Mouse (Mus musculus): ENCODE measurements around the gene Tdrd12. TPM values are rescaled to one million over a fixed set of nuclear protein-coding genes. Genes with fewer than 3 reads are reported as not detected.

Tdrd12 gene
- 0.35 and 0.37 TPM in 2 replicates for polyA plus RNA-seq (2015; fragmentation: Nextera tagmentation; extraction: Ambion mirVana)

- WGBS = 86% methylated on average over 17 of the region's 17 CpGs
- H3K9ac ChIP-seq (ENCODE audit: low read length) = no peak within 1 kb of the TSS
- no peaks in the 10 kb centered on the region for H3K36me3 ChIP-seq (ENCODE audit: control insufficient read depth, insufficient read depth, low read length)
- H3K9me3 ChIP-seq (replicated peaks; ENCODE audit: control insufficient read depth, low read length) = no peaks in the 10 kb centered on the region
- H3K4me3 ChIP-seq (replicated peaks; ENCODE audit: low read length) = no peak within 1 kb of the TSS
- H3K27ac ChIP-seq (ENCODE audit: low read length) = no peak within 1 kb of the TSS
- no peaks in the 10 kb centered on the region for H3K4me1 ChIP-seq (ENCODE audit: control insufficient read depth, insufficient read depth, low read length)
- H3K27me3 ChIP-seq (ENCODE audit: control insufficient read depth, insufficient read depth, low read length) = no peaks in the 10 kb centered on the region
- ATAC-seq (ENCODE audit: insufficient read depth, low FRiP score) = no peak
- no peak within 1 kb of the TSS for H3K4me2 ChIP-seq (ENCODE audit: low read depth, low read length)
Measured at GRCm38 (mm10) chr7:35537562-35537961, at the start of gene Tdrd12. Tdrd12 (minus strand) TSS chr7:35537745.

GRCm38 (mm10) chr7:35586906-35587445 lies 49.4 kb upstream of the Tdrd12 start:
- Histone ChIP-seq H3K9ac (ENCODE audit: low read length) (peak overlapping the region; percentile 75), H3K9me3 (replicated peaks; ENCODE audit: control insufficient read depth, low read length) (no peaks in the 10 kb centered on the region), H3K4me3 (replicated peaks; ENCODE audit: low read length) (peak overlapping the region; percentile 62), H3K27me3 (ENCODE audit: control insufficient read depth, insufficient read depth, low read length) (peaks cover 23% of the 10 kb centered on the region), H3K4me1 (ENCODE audit: control insufficient read depth, insufficient read depth, low read length) (peaks cover 22% of the 10 kb centered on the region), H3K4me2 (ENCODE audit: low read depth, low read length) (peak overlapping the region; percentile 100), H3K36me3 (ENCODE audit: control insufficient read depth, insufficient read depth, low read length) (no peaks in the 10 kb centered on the region), H3K27ac (ENCODE audit: low read length) (no peak overlapping the region)
- ATAC-seq (ENCODE audit: insufficient read depth, low FRiP score) = no peak
- 19% methylated on average over 15 of the region's 15 CpGs for WGBS

- Histone ChIP-seq H3K27ac (ENCODE audit: low read length) (peak within 1 kb of the TSS; percentile 68), H3K4me2 (ENCODE audit: low read depth, low read length) (peak within 1 kb of the TSS; percentile 100), H3K9me3 (replicated peaks; ENCODE audit: control insufficient read depth, low read length) (no peaks in the 10 kb centered on the region), H3K36me3 (ENCODE audit: control insufficient read depth, insufficient read depth, low read length) (no peaks in the 10 kb centered on the region), H3K4me1 (ENCODE audit: control insufficient read depth, insufficient read depth, low read length) (peaks cover 22% of the 10 kb centered on the region), H3K9ac (ENCODE audit: low read length) (peak within 1 kb of the TSS; percentile 75), H3K4me3 (replicated peaks; ENCODE audit: low read length) (peak within 1 kb of the TSS; percentile 62), H3K27me3 (ENCODE audit: control insufficient read depth, insufficient read depth, low read length) (peaks cover 23% of the 10 kb centered on the region)
- WGBS = under 1% methylated on average over 49 of the region's 49 CpGs
- ATAC-seq (ENCODE audit: insufficient read depth, low FRiP score) = peak; percentile 97
Measured at GRCm38 (mm10) chr7:35586055-35586905, 48.7 kb upstream of the Tdrd12 start, which contains the start of gene Ankrd27. Ankrd27 (plus strand) TSS chr7:35586244.

GRCm38 (mm10) chr7:35585191-35586054 lies 47.9 kb upstream of the Tdrd12 start, which contains the start of gene Rgs9bp:
Rgs9bp (minus strand) TSS chr7:35585582.
- H3K36me3 ChIP-seq (ENCODE audit: control insufficient read depth, insufficient read depth, low read length) = no peaks in the 10 kb centered on the region
- H3K9me3 ChIP-seq (replicated peaks; ENCODE audit: control insufficient read depth, low read length) = no peaks in the 10 kb centered on the region
- H3K4me2 ChIP-seq (ENCODE audit: low read depth, low read length) = peak within 1 kb of the TSS; percentile 100
- WGBS = under 1% methylated on average over 43 of the region's 45 CpGs
- peaks cover 22% of the 10 kb centered on the region for H3K4me1 ChIP-seq (ENCODE audit: control insufficient read depth, insufficient read depth, low read length)
- H3K4me3 ChIP-seq (replicated peaks; ENCODE audit: low read length) = peak within 1 kb of the TSS; percentile 62
- H3K27me3 ChIP-seq (ENCODE audit: control insufficient read depth, insufficient read depth, low read length) = peaks cover 23% of the 10 kb centered on the region
- H3K9ac ChIP-seq (ENCODE audit: low read length) = peak within 1 kb of the TSS; percentile 75
- peak within 1 kb of the TSS; percentile 68 for H3K27ac ChIP-seq (ENCODE audit: low read length)
- peak; percentile 80 for ATAC-seq (ENCODE audit: insufficient read depth, low FRiP score)

GRCm38 (mm10) chr7:35584786-35585190 lies 47.2 kb upstream of the Tdrd12 start:
- no peak overlapping the region for H3K27ac ChIP-seq (ENCODE audit: low read length)
- H3K36me3 ChIP-seq (ENCODE audit: control insufficient read depth, insufficient read depth, low read length) = no peaks in the 10 kb centered on the region
- ATAC-seq (ENCODE audit: insufficient read depth, low FRiP score) = no peak
- peaks cover 23% of the 10 kb centered on the region for H3K27me3 ChIP-seq (ENCODE audit: control insufficient read depth, insufficient read depth, low read length)
- peak overlapping the region; percentile 62 for H3K4me3 ChIP-seq (replicated peaks; ENCODE audit: low read length)
- peaks cover 22% of the 10 kb centered on the region for H3K4me1 ChIP-seq (ENCODE audit: control insufficient read depth, insufficient read depth, low read length)
- peak overlapping the region; percentile 100 for H3K4me2 ChIP-seq (ENCODE audit: low read depth, low read length)
- no peaks in the 10 kb centered on the region for H3K9me3 ChIP-seq (replicated peaks; ENCODE audit: control insufficient read depth, low read length)
- under 1% methylated on average over 50 of the region's 50 CpGs for WGBS
- H3K9ac ChIP-seq (ENCODE audit: low read length) = peak overlapping the region; percentile 71

GRCm38 (mm10) chr7:35584068-35584785 lies 46.7 kb upstream of the Tdrd12 start:
- peak overlapping the region; percentile 71 for H3K9ac ChIP-seq (ENCODE audit: low read length)
- H3K27me3 ChIP-seq (ENCODE audit: control insufficient read depth, insufficient read depth, low read length) = peaks cover 23% of the 10 kb centered on the region
- H3K4me2 ChIP-seq (ENCODE audit: low read depth, low read length) = peak overlapping the region; percentile 100
- no peaks in the 10 kb centered on the region for H3K9me3 ChIP-seq (replicated peaks; ENCODE audit: control insufficient read depth, low read length)
- peak overlapping the region; percentile 62 for H3K4me3 ChIP-seq (replicated peaks; ENCODE audit: low read length)
- H3K36me3 ChIP-seq (ENCODE audit: control insufficient read depth, insufficient read depth, low read length) = no peaks in the 10 kb centered on the region
- H3K4me1 ChIP-seq (ENCODE audit: control insufficient read depth, insufficient read depth, low read length) = peaks cover 22% of the 10 kb centered on the region
- no peak for ATAC-seq (ENCODE audit: insufficient read depth, low FRiP score)
- 5% methylated on average over 36 of the region's 36 CpGs for WGBS
- H3K27ac ChIP-seq (ENCODE audit: low read length) = no peak overlapping the region

GRCm38 (mm10) chr7:35583476-35584025 lies 46.0 kb upstream of the Tdrd12 start:
- H3K4me3 ChIP-seq (replicated peaks; ENCODE audit: low read length) = no peak overlapping the region

GRCm38 (mm10) chr7:35582719-35583118 lies 45.2 kb upstream of the Tdrd12 start:
- no peak for ATAC-seq (ENCODE audit: insufficient read depth, low FRiP score)

More at GRCm38 (mm10) chr7:35583476-35584025, 46.0 kb upstream of the Tdrd12 start:
- 19% methylated on average over 11 of the region's 11 CpGs for WGBS
- H3K9me3 ChIP-seq (replicated peaks; ENCODE audit: control insufficient read depth, low read length) = no peaks in the 10 kb centered on the region
- H3K36me3 ChIP-seq (ENCODE audit: control insufficient read depth, insufficient read depth, low read length) = no peaks in the 10 kb centered on the region
- no peak overlapping the region for H3K27ac ChIP-seq (ENCODE audit: low read length)
- H3K4me2 ChIP-seq (ENCODE audit: low read depth, low read length) = no peak overlapping the region
- peaks cover 22% of the 10 kb centered on the region for H3K4me1 ChIP-seq (ENCODE audit: control insufficient read depth, insufficient read depth, low read length)
- peaks cover 23% of the 10 kb centered on the region for H3K27me3 ChIP-seq (ENCODE audit: control insufficient read depth, insufficient read depth, low read length)
- ATAC-seq (ENCODE audit: insufficient read depth, low FRiP score) = no peak
- H3K9ac ChIP-seq (ENCODE audit: low read length) = no peak overlapping the region

More at GRCm38 (mm10) chr7:35582719-35583118, 45.2 kb upstream of the Tdrd12 start:
- no peak overlapping the region for H3K4me3 ChIP-seq (replicated peaks; ENCODE audit: low read length)
- no peaks in the 10 kb centered on the region for H3K36me3 ChIP-seq (ENCODE audit: control insufficient read depth, insufficient read depth, low read length)
- H3K4me1 ChIP-seq (ENCODE audit: control insufficient read depth, insufficient read depth, low read length) = peaks cover 15% of the 10 kb centered on the region
- no peak overlapping the region for H3K9ac ChIP-seq (ENCODE audit: low read length)
- H3K4me2 ChIP-seq (ENCODE audit: low read depth, low read length) = no peak overlapping the region
- H3K27me3 ChIP-seq (ENCODE audit: control insufficient read depth, insufficient read depth, low read length) = peaks cover 23% of the 10 kb centered on the region
- 66% methylated on average over 5 of the region's 5 CpGs for WGBS
- no peak overlapping the region for H3K27ac ChIP-seq (ENCODE audit: low read length)
- H3K9me3 ChIP-seq (replicated peaks; ENCODE audit: control insufficient read depth, low read length) = no peaks in the 10 kb centered on the region

Measured in stomach, embryonic 16.5 days (tissue).